Mouse (Mus musculus) ES-Bruce4 (cell line): ENCODE results near the gene Hoxc8. TPM values are rescaled to one million over a fixed set of nuclear protein-coding genes. Genes with fewer than 3 reads are reported as not detected.

Source experiments
- H3K27ac ChIP-seq: 2 replicates; pipeline ENCODE4 v1.5.1; 2012; ENCODE audit warnings: low read length, inconsistent platforms; ENCODE audit not compliant: insufficient read depth
- H3K27me3 ChIP-seq: 2 replicates; pipeline ENCODE4 v1.6.1; 2012; ENCODE audit warnings: mild to moderate bottlenecking, low read length, inconsistent platforms; ENCODE audit not compliant: control insufficient read depth, poor library complexity, insufficient read depth, severe bottlenecking
- H3K36me3 ChIP-seq: 2 replicates; pipeline ENCODE4 v1.6.1; 2012; ENCODE audit warnings: inconsistent platforms, mild to moderate bottlenecking, low read length, moderate library complexity; ENCODE audit not compliant: control insufficient read depth, poor library complexity, insufficient read depth, severe bottlenecking
- H3K4me1 ChIP-seq: one replicate; pipeline ENCODE4 v1.8.1; 2011; ENCODE audit warnings: low read length; ENCODE audit not compliant: control insufficient read depth, insufficient read depth
- H3K4me3 ChIP-seq: 2 replicates; pipeline ENCODE4 v1.5.1; 2011; ENCODE audit warnings: low read depth, mild to moderate bottlenecking, low read length
- H3K9ac ChIP-seq: 2 replicates; pipeline ENCODE4 v1.6.1; 2012; ENCODE audit warnings: low read depth, mild to moderate bottlenecking, inconsistent platforms; ENCODE audit not compliant: poor library complexity, severe bottlenecking
- H3K9me3 ChIP-seq: replicated peaks from 2 replicates; pipeline ENCODE4 v1.6.1; 2012; ENCODE audit warnings: mild to moderate bottlenecking, low read length, inconsistent platforms; ENCODE audit not compliant: control insufficient read depth, poor library complexity, insufficient read depth, severe bottlenecking
- CTCF ChIP-seq: IDR thresholded peaks from one replicate; pipeline ENCODE4 v1.8.1; 2011; ENCODE audit warnings: low read depth, low read length
- EP300 ChIP-seq: IDR thresholded peaks from 2 replicates; pipeline ENCODE4 v1.6.1; 2011; ENCODE audit warnings: low read depth, low read length; ENCODE audit not compliant: insufficient read depth
- POLR2A ChIP-seq: IDR thresholded peaks from one replicate; pipeline ENCODE4 v1.8.1; 2011; ENCODE audit warnings: low read length; ENCODE audit not compliant: insufficient read depth
- polyA plus RNA-seq: library from polyadenylated mRNA; stranded (reverse); fragments of >200 nt; gene quantifications from 2 replicates; pipeline ENCODE4 v1.2.4, GENCODE M21; 2011; ENCODE audit warnings: low read depth; ENCODE audit not compliant: missing spikeins, insufficient read depth, insufficient read length

The Hoxc8 gene
- polyA plus RNA-seq, 1 experiment, result 0.45 TPM

DNA sequence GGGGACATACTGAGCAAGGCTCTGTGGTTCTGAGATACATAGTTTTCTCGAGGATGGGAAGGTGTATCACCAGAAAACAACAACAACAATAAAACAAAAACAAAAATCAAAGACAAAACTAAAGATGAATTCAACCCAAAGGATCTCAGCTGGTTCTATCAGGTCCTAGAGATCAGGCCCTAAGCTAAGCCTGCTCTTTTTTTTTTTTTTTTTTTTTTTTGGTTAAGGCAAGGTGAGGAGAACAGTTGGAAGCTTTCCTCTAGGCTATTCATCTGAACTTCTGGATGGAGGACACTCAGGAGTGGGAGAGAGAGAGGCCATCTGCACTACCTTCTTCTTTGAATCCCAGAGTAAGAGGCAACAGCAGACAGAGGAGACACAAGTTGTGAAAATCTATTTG lies 47.2 kb downstream of the Hoxc8 start:
- peaks cover 12% of the 10 kb centered on the region for H3K27me3 ChIP-seq
- no peaks in the 10 kb centered on the region for H3K36me3 ChIP-seq
- H3K27ac ChIP-seq, result no peak overlapping the region
- H3K9me3 ChIP-seq, result no peaks in the 10 kb centered on the region
- H3K4me1 ChIP-seq, result peaks cover 2% of the 10 kb centered on the region
- H3K4me3 ChIP-seq, result no peak overlapping the region
- TF ChIP-seq CTCF (no peak), POLR2A (no peak), EP300 (no peak)
- H3K9ac ChIP-seq, result no peak overlapping the region

DNA sequence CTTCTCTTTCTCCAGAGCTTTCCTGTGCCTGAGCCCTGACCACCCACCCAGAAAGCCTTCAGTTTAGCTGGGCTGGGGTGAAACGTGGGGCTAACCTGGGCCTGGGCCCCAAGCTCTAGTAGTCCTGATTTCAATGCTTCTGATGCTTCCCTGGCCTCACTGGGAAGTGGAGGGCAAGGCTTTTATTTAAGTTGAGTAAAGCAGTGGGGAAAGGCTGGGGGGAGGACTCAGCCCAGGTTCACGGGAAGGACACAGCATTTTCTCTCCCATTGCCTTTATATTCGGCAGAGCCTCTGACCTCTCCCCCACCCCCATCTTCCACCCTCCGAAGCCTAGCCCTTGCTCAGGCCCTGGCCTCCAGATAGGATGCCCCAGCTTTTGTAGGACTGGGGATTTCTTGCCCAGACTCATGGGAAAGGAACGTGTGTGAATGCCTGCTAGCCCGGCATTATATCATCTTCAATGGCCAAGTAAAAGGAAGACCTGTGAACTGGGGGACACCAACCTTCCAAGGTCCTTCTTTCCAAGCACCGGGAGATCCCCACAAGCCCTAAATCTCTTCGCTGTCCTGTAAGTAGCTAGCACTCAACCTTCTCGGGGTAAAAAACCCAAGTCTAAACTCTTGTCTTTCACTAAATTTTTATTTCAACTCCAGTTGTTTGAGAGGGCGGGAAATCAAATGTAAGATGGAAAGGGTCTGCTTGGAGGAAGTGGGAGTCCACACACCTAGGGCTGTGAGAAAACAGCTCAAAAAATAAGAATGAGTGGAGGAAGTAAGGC lies 48.5 kb downstream of the Hoxc8 start:
- H3K9me3 ChIP-seq, result no peaks in the 10 kb centered on the region
- H3K4me3 ChIP-seq, result no peak overlapping the region
- no peak overlapping the region for H3K9ac ChIP-seq
- no peaks in the 10 kb centered on the region for H3K36me3 ChIP-seq
- no peak for TF ChIP-seq CTCF
- H3K4me1 ChIP-seq, result peaks cover 2% of the 10 kb centered on the region
- peaks cover 14% of the 10 kb centered on the region for H3K27me3 ChIP-seq
- no peak overlapping the region for H3K27ac ChIP-seq

DNA sequence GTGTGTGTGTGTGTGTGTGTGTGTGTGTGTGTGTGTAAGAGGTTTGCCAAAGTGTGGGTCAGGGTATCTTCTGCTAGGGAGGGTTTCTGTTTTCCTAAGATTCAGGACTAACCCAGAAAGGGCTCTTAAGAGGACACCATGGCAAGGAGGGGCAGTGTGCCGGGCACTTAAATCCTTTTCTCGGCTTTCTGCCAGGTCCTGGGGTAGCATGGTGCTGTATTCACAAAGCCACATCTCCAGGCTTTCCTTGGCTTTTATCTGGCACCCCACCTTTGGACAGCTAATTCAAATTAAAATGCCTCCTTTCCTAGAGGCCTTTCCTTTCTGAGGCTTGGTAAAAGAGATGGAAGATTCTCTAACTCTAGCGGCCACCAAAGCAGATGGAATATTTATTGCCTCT lies 49.2 kb downstream of the Hoxc8 start:
- Histone ChIP-seq H3K4me1 (peaks cover 2% of the 10 kb centered on the region), H3K9ac (no peak overlapping the region), H3K27me3 (peaks cover 14% of the 10 kb centered on the region), H3K9me3 (no peaks in the 10 kb centered on the region), H3K36me3 (no peaks in the 10 kb centered on the region), H3K4me3 (no peak overlapping the region), H3K27ac (no peak overlapping the region)
- TF ChIP-seq CTCF (no peak), POLR2A (no peak), EP300 (no peak)

DNA sequence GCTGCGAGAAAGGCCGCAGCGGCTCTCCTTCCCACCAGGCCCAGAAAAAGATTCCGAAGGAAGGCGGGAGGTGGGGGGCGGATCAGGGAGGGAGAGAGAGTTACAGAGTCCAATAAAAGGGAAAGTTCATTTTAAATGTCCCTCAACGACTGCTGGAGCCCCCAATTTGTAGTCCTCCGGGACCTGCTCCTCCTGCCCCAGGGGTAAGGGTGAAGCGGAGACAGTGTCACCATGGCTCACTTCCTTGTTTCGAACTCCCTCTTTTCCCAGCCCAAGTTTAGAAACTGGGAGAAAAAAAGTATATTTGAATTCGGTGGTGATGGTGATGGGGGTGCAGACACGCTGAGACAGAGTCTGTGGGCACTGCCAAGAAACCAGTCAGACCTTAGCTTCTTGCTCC lies 50.2 kb downstream of the Hoxc8 start:
- peaks cover 2% of the 10 kb centered on the region for H3K4me1 ChIP-seq
- no peaks in the 10 kb centered on the region for H3K9me3 ChIP-seq
- H3K36me3 ChIP-seq, result no peaks in the 10 kb centered on the region
- no peak overlapping the region for H3K27ac ChIP-seq
- no peak overlapping the region for H3K9ac ChIP-seq
- H3K27me3 ChIP-seq, result peaks cover 10% of the 10 kb centered on the region
- TF ChIP-seq CTCF (no peak), EP300 (no peak), POLR2A (no peak)
- no peak overlapping the region for H3K4me3 ChIP-seq

DNA sequence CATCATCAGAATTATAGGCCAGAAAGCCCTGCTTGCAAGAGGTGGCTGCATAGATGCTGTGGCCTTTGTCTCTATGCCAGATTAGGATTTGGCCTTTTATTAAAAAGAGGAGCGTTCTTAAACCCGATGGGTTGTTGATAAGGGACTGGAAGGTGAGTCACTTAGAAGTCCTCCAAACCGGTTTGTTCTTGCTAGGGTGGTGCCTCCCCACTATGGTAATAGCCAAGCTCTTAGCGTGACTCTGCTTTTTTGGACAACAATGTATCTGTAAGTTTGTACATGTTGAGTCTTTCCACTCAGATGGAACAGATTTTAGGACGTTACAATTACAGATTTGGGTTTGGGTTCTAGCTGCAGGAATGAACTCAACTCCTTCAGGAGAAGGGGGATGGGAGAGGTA lies 51.2 kb downstream of the Hoxc8 start:
- Histone ChIP-seq H3K36me3 (no peaks in the 10 kb centered on the region), H3K4me1 (peaks cover 2% of the 10 kb centered on the region), H3K27ac (no peak overlapping the region), H3K9me3 (no peaks in the 10 kb centered on the region), H3K9ac (no peak overlapping the region), H3K4me3 (no peak overlapping the region), H3K27me3 (peaks cover 10% of the 10 kb centered on the region)
- no peak for TF ChIP-seq POLR2A
- no peak for TF ChIP-seq EP300
- TF ChIP-seq CTCF, result no peak

DNA sequence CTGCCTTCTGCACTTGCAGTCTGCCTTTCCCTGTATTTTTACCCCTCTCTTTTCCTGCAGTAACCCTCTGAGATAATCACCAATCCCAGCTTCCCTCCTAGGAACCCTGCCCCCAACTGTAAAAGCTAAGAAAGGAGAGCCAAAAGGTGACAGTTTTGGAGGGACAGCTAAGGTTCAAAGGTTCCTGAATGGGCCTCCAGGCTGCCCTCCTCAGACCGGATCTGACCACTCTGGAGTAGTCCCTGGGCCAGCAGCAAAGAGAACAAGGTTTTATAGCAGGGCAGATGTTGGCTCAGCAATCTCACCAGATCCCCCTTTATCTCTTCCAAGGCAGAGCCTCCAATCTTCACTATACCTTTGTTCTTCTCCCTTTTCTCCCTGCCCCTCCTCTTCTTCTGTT lies 51.8 kb downstream of the Hoxc8 start:
- H3K4me3 ChIP-seq, result no peak overlapping the region
- TF ChIP-seq POLR2A (no peak), CTCF (no peak), EP300 (no peak)
- peaks cover 2% of the 10 kb centered on the region for H3K4me1 ChIP-seq
- no peak overlapping the region for H3K9ac ChIP-seq
- H3K27me3 ChIP-seq, result peaks cover 10% of the 10 kb centered on the region
- no peak overlapping the region for H3K27ac ChIP-seq
- no peaks in the 10 kb centered on the region for H3K36me3 ChIP-seq
- H3K9me3 ChIP-seq, result no peaks in the 10 kb centered on the region

Other genes starting within 250 kb of the Hoxc8 start
- gene Hoxc13, start 69.5 kb upstream of the Hoxc8 start, polyA plus RNA-seq, result 3.7 and 3.8 TPM in 2 replicates
- not detected in 2 replicates for gene Hoxc12, start 53.9 kb upstream of the Hoxc8 start, polyA plus RNA-seq
- not detected in 2 replicates for gene Hoxc11, start 36.2 kb upstream of the Hoxc8 start, polyA plus RNA-seq
- gene Hoxc10, start 23.8 kb upstream of the Hoxc8 start, polyA plus RNA-seq, result not detected in 2 replicates
- gene Hoxc5, start 23.2 kb upstream of the Hoxc8 start, polyA plus RNA-seq, result not detected in 2 replicates
- not detected in 2 replicates for gene Hoxc9, start 14.2 kb upstream of the Hoxc8 start, polyA plus RNA-seq
- gene Hoxc6, start 7.7 kb downstream of the Hoxc8 start, polyA plus RNA-seq, result 1.3 TPM in 1 of 2 replicates, not detected in the other
- gene Hoxc4, start 28.3 kb downstream of the Hoxc8 start, polyA plus RNA-seq, result 0.56 and 0.99 TPM in 2 replicates
- 13.5 and 15.3 TPM in 2 replicates for gene Smug1, start 176.5 kb downstream of the Hoxc8 start, polyA plus RNA-seq
- gene Cbx5, start 249.2 kb downstream of the Hoxc8 start, polyA plus RNA-seq, result 317 and 328 TPM in 2 replicates
- 1,629 and 1,787 TPM in 2 replicates for gene Hnrnpa1, start 249.8 kb downstream of the Hoxc8 start, polyA plus RNA-seq